Mouse (Mus musculus): Measurements from ENCODE around the gene Olfr283. TPM values are rescaled to one million over a fixed set of nuclear protein-coding genes. Genes with fewer than 3 reads are reported as not detected.

Gene Olfr283
- polyA plus RNA-seq, 1 experiment: not detected

DNA sequence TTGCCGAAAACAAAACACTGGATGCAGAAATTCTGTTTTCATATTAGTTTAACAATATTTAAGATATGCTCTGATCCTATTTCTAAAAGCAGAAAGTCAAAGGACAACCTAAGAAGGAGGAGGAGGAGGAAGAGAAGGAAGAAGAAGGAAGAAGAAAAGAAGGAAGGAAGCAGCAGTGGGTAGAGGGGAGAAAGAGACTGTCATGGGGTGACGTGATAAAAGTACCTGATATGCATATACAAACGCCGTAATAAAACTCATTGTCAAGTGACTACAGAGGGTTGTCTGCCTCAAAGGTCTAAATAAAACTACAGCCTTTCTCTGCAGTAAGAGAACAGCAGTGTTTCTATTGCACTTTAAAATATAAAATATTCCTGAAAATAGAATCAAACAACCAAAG lies 35.2 kb upstream of the Olfr283 start:
- TF ChIP-seq CTCF (IDR thresholded peaks at IDR 0.05; ENCODE audit: extremely low read depth, insufficient read depth, insufficient read length, insufficient replicate concordance): no peak
- TF ChIP-seq POLR2A (IDR thresholded peaks at IDR 0.05; ENCODE audit: low read depth, low read length): no peak
- no peaks in the 10 kb centered on the region for H3K27me3 ChIP-seq (ENCODE audit: control insufficient read depth, insufficient read depth, low read length)
- no peak for DNase-seq (ENCODE audit: low read depth in 1 of 2, low spot score in 2 of 2)
- no peak overlapping the region for H3K4me3 ChIP-seq (ENCODE audit: extremely low read depth, insufficient read depth, insufficient read length)
- WGBS: 31% methylated on average over 4 of the region's 4 CpGs
- no peak overlapping the region for H3K27ac ChIP-seq (ENCODE audit: insufficient read depth, low read length)
- no peaks in the 10 kb centered on the region for H3K4me1 ChIP-seq (ENCODE audit: control insufficient read depth, insufficient read depth, insufficient read length)
- H3K36me3 ChIP-seq (ENCODE audit: control insufficient read depth, insufficient read depth, low read length): no peaks in the 10 kb centered on the region

DNA sequence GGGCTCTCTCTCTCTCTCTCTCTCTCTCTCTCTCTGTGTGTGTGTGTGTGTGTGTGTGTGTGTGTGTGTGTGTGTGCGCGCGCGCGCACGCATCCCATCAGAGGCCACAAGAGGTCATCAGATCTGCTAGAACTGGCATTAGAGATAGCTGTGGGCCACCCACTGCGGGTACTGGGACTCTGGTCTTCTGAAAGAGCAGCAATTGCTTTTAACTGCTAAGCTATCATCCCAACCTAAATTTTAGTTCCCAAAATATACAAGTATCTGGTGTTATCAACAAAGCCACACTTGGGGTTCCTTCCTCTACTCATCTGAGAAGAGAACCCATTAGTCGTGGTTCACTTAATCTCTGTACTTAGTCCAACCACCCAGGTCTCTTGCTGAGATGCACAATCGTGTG lies 29.5 kb upstream of the Olfr283 start:
- 93% methylated on average over 9 of the region's 9 CpGs for WGBS
- DNase-seq (ENCODE audit: low read depth in 1 of 2, low spot score in 2 of 2): no peak
- Histone ChIP-seq H3K4me3 (ENCODE audit: extremely low read depth, insufficient read depth, insufficient read length) (no peak overlapping the region), H3K27ac (ENCODE audit: insufficient read depth, low read length) (no peak overlapping the region), H3K4me1 (ENCODE audit: control insufficient read depth, insufficient read depth, insufficient read length) (no peaks in the 10 kb centered on the region), H3K27me3 (ENCODE audit: control insufficient read depth, insufficient read depth, low read length) (no peaks in the 10 kb centered on the region), H3K36me3 (ENCODE audit: control insufficient read depth, insufficient read depth, low read length) (no peaks in the 10 kb centered on the region)
- TF ChIP-seq CTCF (IDR thresholded peaks at IDR 0.05; ENCODE audit: extremely low read depth, insufficient read depth, insufficient read length, insufficient replicate concordance) (no peak), POLR2A (IDR thresholded peaks at IDR 0.05; ENCODE audit: low read depth, low read length) (no peak)

DNA sequence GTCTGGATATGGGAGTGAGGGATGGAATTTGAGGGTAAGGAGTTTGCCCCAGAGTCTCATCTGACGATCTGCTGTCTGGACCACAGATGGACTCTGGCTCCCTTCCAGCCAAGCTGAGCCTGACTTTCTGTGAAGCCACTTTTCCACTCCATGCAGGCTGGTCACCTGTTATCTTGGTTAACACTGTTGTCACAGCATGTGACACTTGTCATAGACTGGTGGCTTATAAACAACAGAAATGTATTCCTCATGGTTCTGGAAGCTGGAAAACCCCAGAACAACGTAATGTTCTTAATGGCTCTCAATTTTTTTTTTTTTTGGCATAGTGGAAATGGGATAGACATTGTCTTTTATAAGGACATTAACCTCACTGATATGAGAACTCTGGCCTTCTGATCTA lies 28.9 kb upstream of the Olfr283 start:
- Histone ChIP-seq H3K27me3 (ENCODE audit: control insufficient read depth, insufficient read depth, low read length) (no peaks in the 10 kb centered on the region), H3K4me3 (ENCODE audit: extremely low read depth, insufficient read depth, insufficient read length) (no peak overlapping the region), H3K27ac (ENCODE audit: insufficient read depth, low read length) (no peak overlapping the region), H3K36me3 (ENCODE audit: control insufficient read depth, insufficient read depth, low read length) (no peaks in the 10 kb centered on the region), H3K4me1 (ENCODE audit: control insufficient read depth, insufficient read depth, insufficient read length) (no peaks in the 10 kb centered on the region)
- TF ChIP-seq CTCF (IDR thresholded peaks at IDR 0.05; ENCODE audit: extremely low read depth, insufficient read depth, insufficient read length, insufficient replicate concordance) (no peak), POLR2A (IDR thresholded peaks at IDR 0.05; ENCODE audit: low read depth, low read length) (no peak)
- DNase-seq (ENCODE audit: low read depth in 1 of 2, low spot score in 2 of 2): no peak
- 94% methylated on average over 2 of the region's 2 CpGs for WGBS

DNA sequence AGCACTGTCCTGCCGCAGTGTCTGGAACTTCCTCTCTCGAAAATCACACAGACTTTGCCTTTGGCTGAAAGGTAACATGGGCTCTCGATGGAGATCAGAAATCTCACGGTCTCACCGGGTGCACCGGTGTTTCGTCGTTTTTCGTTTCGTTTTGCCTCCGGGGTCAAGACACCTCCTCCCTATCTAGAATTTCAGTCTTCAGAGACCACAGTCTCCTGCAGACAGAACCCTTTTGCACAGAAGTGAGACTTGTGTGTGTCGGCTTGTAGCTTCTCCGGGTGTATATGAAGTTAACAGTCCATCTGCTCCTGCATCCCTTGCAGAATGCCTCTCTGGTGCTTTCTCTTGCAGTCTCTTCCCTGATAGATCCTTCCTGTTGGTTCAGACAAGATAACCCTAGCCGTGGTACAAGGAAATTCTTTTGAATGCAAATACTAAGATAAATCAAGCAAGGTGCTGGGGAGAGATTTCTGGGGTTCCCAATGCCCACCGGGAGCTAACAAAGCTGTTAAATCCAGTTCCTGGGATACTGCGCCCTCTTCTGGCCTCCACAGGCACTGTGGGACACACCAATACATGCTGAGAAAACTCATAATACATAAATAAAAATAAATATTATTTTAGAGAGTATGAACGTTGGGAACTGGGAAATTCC lies 27.8 kb upstream of the Olfr283 start:
- Histone ChIP-seq H3K27me3 (ENCODE audit: control insufficient read depth, insufficient read depth, low read length) (no peaks in the 10 kb centered on the region), H3K36me3 (ENCODE audit: control insufficient read depth, insufficient read depth, low read length) (no peaks in the 10 kb centered on the region), H3K4me3 (ENCODE audit: extremely low read depth, insufficient read depth, insufficient read length) (no peak overlapping the region), H3K27ac (ENCODE audit: insufficient read depth, low read length) (no peak overlapping the region), H3K4me1 (ENCODE audit: control insufficient read depth, insufficient read depth, insufficient read length) (no peaks in the 10 kb centered on the region)
- whole genome bisulfite sequencing: 66% methylated on average over 17 of the region's 17 CpGs
- DNase-seq (ENCODE audit: low read depth in 1 of 2, low spot score in 2 of 2): no peak
- TF ChIP-seq POLR2A (IDR thresholded peaks at IDR 0.05; ENCODE audit: low read depth, low read length) (no peak), CTCF (IDR thresholded peaks at IDR 0.05; ENCODE audit: extremely low read depth, insufficient read depth, insufficient read length, insufficient replicate concordance) (no peak)

DNA sequence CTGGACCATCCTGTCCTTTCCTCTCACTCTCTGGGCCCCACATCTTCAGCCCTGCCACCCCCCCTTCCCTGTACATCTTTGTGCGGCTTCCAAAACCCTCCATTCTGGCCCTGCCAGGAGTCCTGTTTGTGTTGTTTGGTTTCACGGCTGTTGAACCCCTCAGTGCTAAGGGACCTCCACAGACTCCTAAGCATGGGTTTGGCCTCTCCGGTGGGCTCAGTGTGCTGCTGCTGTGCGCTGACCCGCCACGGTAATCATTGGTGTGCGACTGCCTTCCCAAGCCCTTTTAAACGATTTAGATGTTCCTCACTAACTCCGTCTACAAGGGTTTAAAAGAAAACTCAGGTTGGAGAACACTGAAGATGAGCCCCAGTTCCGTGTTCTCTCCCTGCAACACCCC lies 21.6 kb upstream of the Olfr283 start:
- Histone ChIP-seq H3K4me1 (ENCODE audit: control insufficient read depth, insufficient read depth, insufficient read length) (no peaks in the 10 kb centered on the region), H3K27ac (ENCODE audit: insufficient read depth, low read length) (no peak overlapping the region), H3K4me3 (ENCODE audit: extremely low read depth, insufficient read depth, insufficient read length) (no peak overlapping the region), H3K27me3 (ENCODE audit: control insufficient read depth, insufficient read depth, low read length) (no peaks in the 10 kb centered on the region), H3K36me3 (ENCODE audit: control insufficient read depth, insufficient read depth, low read length) (no peaks in the 10 kb centered on the region)
- 90% methylated on average over 10 of the region's 10 CpGs for WGBS
- TF ChIP-seq POLR2A (IDR thresholded peaks at IDR 0.05; ENCODE audit: low read depth, low read length) (no peak), CTCF (IDR thresholded peaks at IDR 0.05; ENCODE audit: extremely low read depth, insufficient read depth, insufficient read length, insufficient replicate concordance) (no peak)
- no peak for DNase-seq (ENCODE audit: low read depth in 1 of 2, low spot score in 2 of 2)

DNA sequence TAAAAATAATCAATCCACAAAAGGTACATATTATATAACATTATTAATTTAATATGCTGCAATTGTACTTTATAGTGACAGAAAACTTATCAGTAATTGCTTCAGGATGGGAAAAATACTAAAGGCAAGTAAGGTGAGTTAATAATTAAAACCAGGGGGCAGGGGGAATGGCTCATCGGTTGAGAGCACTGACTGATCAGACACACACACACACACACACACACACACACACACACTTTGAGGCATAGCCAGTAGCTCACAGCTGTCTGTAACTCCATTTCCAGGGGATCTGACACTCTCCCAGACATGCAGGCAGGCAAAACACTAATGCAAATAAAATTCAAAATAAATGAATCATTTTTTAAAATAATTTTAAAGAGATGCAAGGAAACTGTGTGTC lies 16.4 kb upstream of the Olfr283 start:
- H3K27ac ChIP-seq (ENCODE audit: insufficient read depth, low read length): no peak overlapping the region
- no peaks in the 10 kb centered on the region for H3K36me3 ChIP-seq (ENCODE audit: control insufficient read depth, insufficient read depth, low read length)
- TF ChIP-seq POLR2A (IDR thresholded peaks at IDR 0.05; ENCODE audit: low read depth, low read length) (no peak), CTCF (IDR thresholded peaks at IDR 0.05; ENCODE audit: extremely low read depth, insufficient read depth, insufficient read length, insufficient replicate concordance) (no peak)
- H3K4me1 ChIP-seq (ENCODE audit: control insufficient read depth, insufficient read depth, insufficient read length): no peaks in the 10 kb centered on the region
- no peaks in the 10 kb centered on the region for H3K27me3 ChIP-seq (ENCODE audit: control insufficient read depth, insufficient read depth, low read length)
- no peak for DNase-seq (ENCODE audit: low read depth in 1 of 2, low spot score in 2 of 2)
- WGBS: 83% methylated on average over 1 of the region's 1 CpGs
- H3K4me3 ChIP-seq (ENCODE audit: extremely low read depth, insufficient read depth, insufficient read length): no peak overlapping the region

DNA sequence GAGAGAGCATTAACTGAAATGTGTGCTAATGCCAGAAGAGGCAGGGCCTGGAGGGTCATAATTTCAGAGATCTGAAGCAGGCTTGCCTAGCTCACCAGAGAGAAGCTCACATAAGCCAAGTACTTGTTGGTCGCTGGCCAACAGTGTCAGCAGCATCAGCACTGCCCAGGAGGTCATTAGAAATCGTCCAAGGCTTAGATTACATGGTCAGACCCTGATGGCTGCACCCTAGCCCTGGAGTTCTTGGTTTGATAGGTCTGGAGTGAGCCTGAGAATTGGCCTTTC lies 11.1 kb upstream of the Olfr283 start:
- no peaks in the 10 kb centered on the region for H3K36me3 ChIP-seq (ENCODE audit: control insufficient read depth, insufficient read depth, low read length)
- WGBS: 53% methylated on average over 2 of the region's 2 CpGs

More for the DNA sequence above, 11.1 kb upstream of the Olfr283 start:
- DNase-seq (ENCODE audit: low read depth in 1 of 2, low spot score in 2 of 2): no peak
- Histone ChIP-seq H3K27me3 (ENCODE audit: control insufficient read depth, insufficient read depth, low read length) (no peaks in the 10 kb centered on the region), H3K27ac (ENCODE audit: insufficient read depth, low read length) (no peak overlapping the region), H3K4me3 (ENCODE audit: extremely low read depth, insufficient read depth, insufficient read length) (no peak overlapping the region), H3K4me1 (ENCODE audit: control insufficient read depth, insufficient read depth, insufficient read length) (no peaks in the 10 kb centered on the region)
- TF ChIP-seq POLR2A (IDR thresholded peaks at IDR 0.05; ENCODE audit: low read depth, low read length) (no peak), CTCF (IDR thresholded peaks at IDR 0.05; ENCODE audit: extremely low read depth, insufficient read depth, insufficient read length, insufficient replicate concordance) (no peak)
